Mouse (Mus musculus) bone marrow, adult 2 months (tissue): ENCODE data around the gene Fam221a. TPM values are rescaled to one million over a fixed set of nuclear protein-coding genes. Genes with fewer than 3 reads are reported as not detected.

ENCODE experiments used
- H3K27ac ChIP-seq: fragments of 200-500 bp; 2 replicates; pipeline ENCODE4 v1.5.1; 2012; ENCODE audit warnings: low read depth, mild to moderate bottlenecking, control low read depth, inconsistent platforms, low read length; ENCODE audit not compliant: control insufficient read depth, poor library complexity, insufficient read depth
- H3K4me1 ChIP-seq: fragments of 200-500 bp; 2 replicates; pipeline ENCODE4 v1.6.1; 2011; ENCODE audit warnings: low read length; ENCODE audit not compliant: control insufficient read depth, insufficient read depth
- H3K4me3 ChIP-seq: fragments of 200-500 bp; replicated peaks from 2 replicates; pipeline ENCODE3; 2011; ENCODE audit warnings: mild to moderate bottlenecking, low read depth, low read length, control low read depth; ENCODE audit not compliant: control insufficient read depth
- CTCF ChIP-seq: fragments of 200-500 bp; IDR thresholded peaks from 2 replicates; pipeline ENCODE4 v1.5.1; 2011; ENCODE audit warnings: low read length, control low read depth; ENCODE audit not compliant: control insufficient read depth, insufficient read depth
- POLR2A ChIP-seq: fragments of 200-500 bp; IDR thresholded peaks from 2 replicates; pipeline ENCODE4 v1.6.1; 2011; ENCODE audit warnings: low read depth, mild to moderate bottlenecking, control low read depth, low read length, borderline replicate concordance; ENCODE audit not compliant: control insufficient read depth
- WGBS: fragments of 180-500 bp; shearing (Covaris S2); methylation state at CpG from one replicate; pipeline ENCODE4 v1.1.7; 2018; 5-methylcytosine and 5-hydroxymethylcytosine counted together
- polyA plus RNA-seq: library from polyadenylated mRNA; stranded (reverse); fragments of >200 nt; gene quantifications from 2 replicates; pipeline ENCODE4 v1.2.4, GENCODE M21; 2011; ENCODE audit warnings: low replicate concordance; ENCODE audit not compliant: missing spikeins, insufficient read depth, insufficient read length

Gene Fam221a
- polyA plus RNA-seq, 1 experiment: 8.0 TPM

GRCm38 (mm10) chr6:49354613-49355012 is 12.9 kb upstream of the Fam221a start:
- H3K27ac ChIP-seq: no peak overlapping the region
- H3K4me3 ChIP-seq: no peak overlapping the region
- TF ChIP-seq CTCF (no peak), POLR2A (no peak)
- H3K4me1 ChIP-seq: peaks cover 2% of the 10 kb centered on the region; the same call in 1 of the 2 replicates
- WGBS: 68% methylated on average over 3 of the region's 3 CpGs

DNA sequence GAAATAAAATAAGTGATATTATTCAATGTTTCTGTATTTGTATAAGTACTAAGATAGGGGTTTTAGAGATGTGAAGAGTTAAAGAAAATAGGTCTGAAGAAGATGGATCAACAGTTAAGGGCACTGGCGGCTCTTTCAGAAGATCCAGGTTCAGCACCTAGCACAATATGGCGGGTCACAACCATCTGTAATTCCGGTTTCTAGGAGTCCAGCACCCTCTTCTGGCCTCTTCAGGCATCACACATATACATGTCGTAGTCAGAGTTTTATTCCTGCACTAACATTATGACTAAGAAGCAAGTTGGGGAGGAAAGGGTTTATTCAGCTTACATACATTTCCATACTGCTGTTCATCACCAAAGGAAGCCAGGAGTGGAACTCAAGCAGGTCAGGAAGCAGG is 12.4 kb upstream of the Fam221a start:
- Histone ChIP-seq H3K4me3 (no peak overlapping the region), H3K4me1 (peaks cover under 1% of the 10 kb centered on the region; the same call in 1 of the 2 replicates), H3K27ac (no peak overlapping the region)
- WGBS: 68% methylated on average over 4 of the region's 4 CpGs
- no peak for TF ChIP-seq CTCF

DNA sequence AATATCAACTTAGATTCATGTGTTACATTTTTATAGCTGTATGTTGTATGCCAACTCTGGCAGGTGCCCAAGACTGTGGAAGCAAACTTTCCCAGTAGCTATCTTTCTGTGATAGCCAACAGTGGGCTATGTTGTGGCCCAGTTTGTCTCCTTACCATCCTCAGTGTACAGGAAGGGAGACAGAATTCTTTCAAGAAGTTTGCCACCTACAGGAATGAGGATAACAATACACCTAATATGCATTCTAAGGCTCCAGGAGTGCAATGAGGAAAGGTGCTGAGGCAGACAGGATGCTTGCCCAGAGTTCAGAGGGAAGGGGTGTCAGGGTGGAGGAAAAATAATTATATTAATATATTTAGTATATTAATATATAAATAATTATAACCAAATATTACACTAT is 7.1 kb upstream of the Fam221a start:
- no peaks in the 10 kb centered on the region for H3K4me1 ChIP-seq
- TF ChIP-seq CTCF: no peak
- no peak for TF ChIP-seq POLR2A
- no peak overlapping the region for H3K27ac ChIP-seq
- H3K4me3 ChIP-seq: no peak overlapping the region

DNA sequence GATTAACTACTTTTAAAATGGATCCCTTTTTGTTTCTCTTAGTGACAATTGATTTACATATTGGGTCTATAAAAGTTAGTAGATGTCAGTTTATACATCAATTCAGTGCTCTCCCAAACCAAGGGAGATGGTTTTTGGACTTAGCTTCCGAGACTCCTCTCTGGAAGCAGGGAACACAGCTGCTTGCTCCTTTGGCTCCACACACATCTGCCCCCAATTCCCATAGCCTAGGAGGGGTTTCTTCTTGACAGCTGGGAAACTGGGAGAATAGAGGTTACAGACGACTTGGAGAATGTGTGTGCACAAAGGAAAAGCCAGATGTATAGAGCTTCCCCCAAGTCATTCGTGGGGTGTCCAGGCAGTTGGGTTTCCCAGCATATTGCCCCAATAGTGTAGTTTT is 673 bp downstream of the Fam221a start:
- WGBS: 34% methylated on average over 3 of the region's 3 CpGs
- Histone ChIP-seq H3K4me3 (peak overlapping the region; percentile 37), H3K27ac (no peak overlapping the region), H3K4me1 (peaks cover 3% of the 10 kb centered on the region)
- TF ChIP-seq CTCF (no peak), POLR2A (no peak)

DNA sequence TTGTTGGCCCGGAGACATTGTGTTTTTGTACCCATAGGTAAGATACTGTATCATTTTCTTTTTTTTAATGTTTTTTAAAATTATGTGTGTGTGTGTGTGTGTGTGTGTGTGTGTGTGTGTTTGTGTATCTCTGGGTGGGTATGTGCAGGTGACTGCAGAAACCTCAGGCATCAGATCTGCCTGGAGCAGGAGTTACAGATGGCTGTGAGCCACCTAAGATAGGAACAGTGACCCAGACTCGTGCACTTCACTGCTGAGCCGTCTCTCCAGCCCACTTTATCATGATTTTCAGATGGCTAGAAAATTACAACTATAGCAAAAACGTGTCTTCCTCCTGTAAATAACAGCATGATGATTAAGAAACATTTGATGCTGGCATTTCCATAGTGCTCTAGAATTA is 5.2 kb downstream of the Fam221a start:
- TF ChIP-seq POLR2A (no peak), CTCF (no peak)
- Histone ChIP-seq H3K4me1 (peaks cover 3% of the 10 kb centered on the region), H3K27ac (no peak overlapping the region), H3K4me3 (no peak overlapping the region)
- 60% methylated on average over 4 of the region's 4 CpGs for WGBS

- TF ChIP-seq CTCF (no peak), POLR2A (no peak)
- Histone ChIP-seq H3K4me3 (no peak overlapping the region), H3K4me1 (no peaks in the 10 kb centered on the region), H3K27ac (no peak overlapping the region)
- 86% methylated on average over 2 of the region's 2 CpGs for WGBS
These were observed 6.4 kb downstream of the Fam221a start for GRCm38 (mm10) chr6:49373943-49374342.

DNA sequence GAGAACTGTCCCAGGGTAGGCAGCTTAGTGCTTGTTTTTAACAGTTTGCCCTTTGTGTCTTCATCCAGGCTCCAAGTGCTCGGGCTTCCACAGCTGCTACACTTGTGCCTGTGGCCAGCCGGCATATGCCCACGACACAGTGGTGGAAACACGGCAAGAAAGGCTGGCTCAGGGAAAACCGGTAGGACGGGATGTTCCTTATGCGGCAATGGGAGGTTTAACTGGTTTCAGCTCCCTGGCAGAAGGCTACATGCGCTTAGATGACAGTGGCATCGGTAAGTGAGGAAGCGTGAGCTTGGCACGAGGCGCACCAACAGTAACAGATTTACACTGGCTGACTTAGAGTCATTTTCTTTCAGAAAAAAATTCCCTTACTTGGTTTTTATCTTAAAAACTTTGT is 10.8 kb downstream of the Fam221a start:
- 88% methylated on average over 12 of the region's 12 CpGs for WGBS
- Histone ChIP-seq H3K4me3 (no peak overlapping the region), H3K27ac (no peak overlapping the region), H3K4me1 (no peaks in the 10 kb centered on the region)
- TF ChIP-seq CTCF (no peak), POLR2A (no peak)

DNA sequence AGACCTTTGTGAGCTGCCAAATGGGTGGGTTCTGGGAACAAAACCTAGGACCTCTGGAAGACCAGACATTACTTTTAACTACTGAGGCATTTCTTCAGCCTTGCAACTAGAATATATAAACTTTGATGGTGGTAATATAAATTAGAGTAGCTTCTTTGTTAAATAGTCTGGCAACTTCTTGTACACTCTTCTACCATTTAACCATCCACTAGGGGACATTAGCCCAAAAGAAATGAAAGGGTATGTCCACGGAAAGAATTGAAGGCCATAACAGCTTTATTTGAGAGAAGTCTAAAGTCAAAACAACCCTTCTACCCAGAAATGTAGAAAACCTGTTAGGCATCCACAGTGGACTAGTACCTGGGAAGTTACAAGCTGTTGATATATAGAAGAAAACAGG is 26.7 kb downstream of the Fam221a start:
- H3K27ac ChIP-seq: no peak overlapping the region
- no peaks in the 10 kb centered on the region for H3K4me1 ChIP-seq
- WGBS: 69% methylated on average over 1 of the region's 1 CpGs
- TF ChIP-seq POLR2A (no peak), CTCF (no peak)
- no peak overlapping the region for H3K4me3 ChIP-seq

- no peaks in the 10 kb centered on the region for H3K4me1 ChIP-seq
- H3K4me3 ChIP-seq: no peak within 1 kb of the TSS
- WGBS: 93% methylated on average over 34 of the region's 34 CpGs
- no peak within 1 kb of the TSS for H3K27ac ChIP-seq
- TF ChIP-seq POLR2A (no peak), CTCF (no peak)
These were observed 27.8 kb downstream of the Fam221a start, which contains the start of gene Stk31 for GRCm38 (mm10) chr6:49395316-49395715. Gene Stk31, plus strand, starts transcription at chr6:49395604.
